Mouse (Mus musculus): Measurements from ENCODE around the gene Lrch2.
A peak's percentile ranks its signal among the peaks of the same experiment; 100 is the strongest.
"Not testable (repeated sequence)": the region's sequence is repeated elsewhere in the genome, so short reads cannot be mapped to it uniquely, and the experiment has no call there.

Gene Lrch2

DNA sequence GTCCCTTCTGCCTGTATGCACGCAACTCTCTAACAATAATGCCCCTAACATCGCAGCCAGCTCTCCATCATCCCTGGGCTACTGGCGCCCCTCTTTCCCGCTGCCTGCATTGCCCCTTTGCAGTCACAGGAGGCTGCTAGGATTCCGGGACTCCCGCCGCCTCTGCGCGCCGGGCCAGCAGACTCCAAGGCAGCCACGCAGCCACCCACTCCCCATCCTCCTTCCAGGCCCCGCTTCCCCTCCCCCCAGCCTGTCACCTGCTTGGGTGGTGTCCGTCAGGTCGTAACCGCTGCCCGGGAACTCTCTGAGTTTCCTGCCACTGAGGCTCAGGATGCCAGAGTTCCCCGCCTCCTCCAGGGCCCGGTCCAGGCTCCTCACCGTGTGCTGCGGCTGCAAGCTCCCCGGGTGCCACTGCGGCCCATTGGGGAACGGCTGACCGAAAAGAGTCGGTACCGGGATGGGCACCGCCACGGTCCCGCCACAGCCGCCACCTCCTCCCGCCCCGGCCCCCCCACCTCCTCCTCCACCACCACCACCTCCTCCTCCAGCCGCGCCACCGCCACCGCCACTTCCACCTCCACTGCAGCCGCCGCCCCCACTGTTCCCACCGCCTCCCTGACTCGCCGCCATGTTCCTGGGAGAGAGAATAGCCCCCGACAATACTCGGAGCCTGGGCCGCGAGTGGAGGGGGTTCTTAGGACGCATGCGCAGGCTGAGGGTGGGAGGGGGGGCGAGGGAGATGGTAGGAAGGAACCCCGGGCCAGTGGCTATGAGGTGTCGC is at the start of gene Lrch2:
TSS of gene Lrch2 (minus strand) at position 661 of the 781 bp plus-strand sequence.
- peak; percentile 68 to 77 for DNase-seq

DNA sequence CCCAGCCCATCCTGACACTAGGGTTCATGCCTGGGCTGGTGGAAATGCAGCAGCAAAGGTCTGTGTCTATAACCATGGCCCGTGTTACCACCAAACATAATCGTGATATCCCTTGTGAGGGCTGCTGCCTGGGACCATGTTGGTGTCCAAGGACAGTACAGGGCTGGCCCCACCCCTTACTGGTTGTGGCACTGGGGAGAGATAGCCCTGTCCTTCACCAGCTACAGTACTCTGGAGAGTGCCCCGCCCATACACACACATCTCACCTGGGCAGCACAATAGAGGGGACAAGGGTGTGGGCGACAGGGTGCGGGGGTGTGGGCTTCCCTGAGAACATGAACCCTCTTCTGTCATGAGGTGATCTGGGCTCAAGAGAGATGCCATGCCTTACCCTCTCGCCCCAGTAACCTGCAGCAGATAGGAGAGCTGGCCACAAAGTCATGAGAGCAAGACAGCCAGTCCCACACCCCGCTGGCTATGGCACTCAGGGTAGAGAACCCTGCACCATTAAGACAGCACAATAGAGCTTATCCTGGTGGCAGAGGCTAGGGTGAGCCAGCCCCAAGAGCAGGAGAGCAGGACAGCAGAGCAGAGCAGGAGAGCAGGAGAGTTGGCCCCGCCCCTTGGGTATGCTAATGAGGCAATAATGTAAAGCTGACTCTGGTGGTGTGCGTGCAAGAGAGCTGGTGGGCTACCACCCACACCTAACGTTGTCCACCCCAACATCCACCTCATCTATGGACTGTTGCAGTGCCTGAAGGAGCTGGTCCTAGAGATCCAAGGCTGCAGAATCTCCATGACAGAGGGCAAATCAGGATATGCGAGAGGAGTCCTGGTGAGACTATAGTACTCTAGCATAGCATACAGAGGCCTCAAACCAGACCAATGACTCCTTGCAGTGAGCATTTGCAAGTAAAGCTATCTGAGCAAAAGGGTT is 12.7 kb downstream of the Lrch2 start:
- no peak for DNase-seq

DNA sequence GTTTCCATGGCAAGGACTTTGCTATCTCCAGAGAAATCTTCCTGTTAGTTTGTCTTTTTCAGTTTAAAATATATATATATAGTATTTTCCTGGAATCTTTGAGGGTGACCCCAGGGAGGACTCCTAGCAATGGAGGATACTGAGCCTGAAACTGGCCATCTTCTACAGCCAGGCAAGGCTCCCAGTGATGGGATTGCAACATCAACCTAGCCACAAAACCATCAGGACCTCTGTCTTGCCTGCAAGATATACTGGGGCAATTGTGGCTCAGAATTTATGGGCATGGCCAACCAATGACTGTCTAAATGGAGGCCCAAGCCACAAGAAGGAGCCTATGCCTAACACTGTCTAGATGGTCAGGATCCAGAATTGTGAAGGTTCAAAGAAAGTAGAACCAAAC is 15.5 kb downstream of the Lrch2 start:
- no peak for DNase-seq

DNA sequence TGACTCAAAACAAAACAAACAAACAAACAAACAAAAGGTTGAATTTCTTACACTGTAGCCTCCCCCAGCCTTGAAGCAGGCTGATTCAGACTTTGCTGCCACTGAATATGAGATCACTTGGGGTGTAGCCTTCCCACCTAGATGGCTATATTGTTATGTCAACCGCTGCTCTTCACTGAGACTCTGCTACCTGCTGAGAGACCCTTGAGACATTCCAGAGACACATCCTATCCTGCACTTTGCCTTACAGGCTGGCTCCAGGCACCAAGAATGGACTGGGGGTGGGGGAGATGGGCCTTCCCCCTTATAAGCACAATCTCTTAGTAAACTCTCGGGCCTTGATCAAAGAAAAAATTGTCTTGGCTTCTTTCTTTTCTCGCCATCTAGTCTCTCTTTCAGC is 16.8 kb downstream of the Lrch2 start:
- not testable (repeated sequence) for DNase-seq

GRCm38 (mm10) chrX:147535616-147536015 is 18.3 kb downstream of the Lrch2 start:
- no peak for DNase-seq

GRCm38 (mm10) chrX:147531675-147532074 is 22.2 kb downstream of the Lrch2 start:
- no peak for DNase-seq

GRCm38 (mm10) chrX:147527646-147528172 is 26.2 kb downstream of the Lrch2 start:
- DNase-seq: no peak

- no peak for DNase-seq
Observed at GRCm38 (mm10) chrX:147489551-147489950, 64.3 kb downstream of the Lrch2 start.

GRCm38 (mm10) chrX:147453610-147454009 is 100.3 kb downstream of the Lrch2 start, which contains the start of gene Vmn1r239-ps:
Gene Vmn1r239-ps, minus strand, starts transcription at chrX:147453710.
- DNase-seq: not testable (repeated sequence)

DNA sequence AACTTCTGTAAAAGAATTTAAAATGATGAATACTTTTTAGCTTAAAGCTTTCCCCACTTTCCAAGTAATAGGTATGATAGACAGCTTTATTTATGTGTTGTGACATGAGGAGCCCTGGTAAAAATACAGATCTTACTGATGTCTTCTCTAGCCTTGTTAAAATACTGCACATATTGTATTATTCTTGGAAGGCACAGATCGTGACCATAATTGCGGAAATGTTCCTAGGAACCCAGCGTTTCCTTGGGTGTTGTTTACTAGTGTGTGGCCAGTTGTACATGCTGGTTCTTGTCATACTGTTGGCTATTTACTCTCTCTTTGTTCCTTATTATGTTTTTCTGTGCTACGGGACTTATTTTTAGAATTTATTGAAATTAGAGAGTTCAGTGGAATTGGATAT is 110.5 kb downstream of the Lrch2 start:
- DNase-seq: no peak

DNA sequence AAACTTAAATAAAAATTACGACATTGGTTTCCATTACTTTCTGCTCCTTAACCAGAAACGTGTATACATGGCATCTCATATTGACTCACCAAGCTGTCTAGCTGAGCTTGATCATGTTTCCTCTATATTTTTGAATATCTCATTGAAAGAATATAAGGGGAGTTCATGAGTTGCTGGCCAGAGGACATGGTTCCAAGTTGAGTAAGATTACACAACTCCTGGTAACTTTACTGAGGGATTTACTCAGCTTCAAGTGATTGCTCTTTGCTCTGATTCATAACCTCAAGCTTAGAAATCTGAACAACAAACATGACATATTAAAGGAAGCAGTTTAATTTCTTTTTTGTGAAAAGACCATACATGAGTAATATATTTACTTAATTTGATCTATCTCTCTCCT is 118.5 kb downstream of the Lrch2 start:
- DNase-seq: no peak

GRCm38 (mm10) chrX:147429753-147430152 is 124.1 kb downstream of the Lrch2 start:
- no peak for DNase-seq

- no peak for DNase-seq
Observed at GRCm38 (mm10) chrX:147429129-147429528, 124.8 kb downstream of the Lrch2 start, which contains the start of gene Il13ra2. Gene Il13ra2, minus strand, starts transcription at chrX:147429192.

Data from cerebellum, postnatal 14 days (tissue).